Mouse (Mus musculus) sigmoid colon, adult 10 weeks (tissue): ENCODE results near the gene Prr11. TPM values are rescaled to one million over a fixed set of nuclear protein-coding genes. Genes with fewer than 3 reads are reported as not detected.

ENCODE experiments used
- polyA plus RNA-seq: library from polyadenylated mRNA; stranded (reverse); fragments of 350-450 nt; fragmentation: Illumina TruSeq; extraction: RNeasy Lipid Tissue Mini Kit (QIAGEN cat#74804); gene quantifications from one replicate; pipeline ENCODE4 v1.2.3, GENCODE M21; 2014; ENCODE audit warnings: low read depth, low replicate concordance

The Prr11 gene
- 11.7 TPM for polyA plus RNA-seq

DNA sequence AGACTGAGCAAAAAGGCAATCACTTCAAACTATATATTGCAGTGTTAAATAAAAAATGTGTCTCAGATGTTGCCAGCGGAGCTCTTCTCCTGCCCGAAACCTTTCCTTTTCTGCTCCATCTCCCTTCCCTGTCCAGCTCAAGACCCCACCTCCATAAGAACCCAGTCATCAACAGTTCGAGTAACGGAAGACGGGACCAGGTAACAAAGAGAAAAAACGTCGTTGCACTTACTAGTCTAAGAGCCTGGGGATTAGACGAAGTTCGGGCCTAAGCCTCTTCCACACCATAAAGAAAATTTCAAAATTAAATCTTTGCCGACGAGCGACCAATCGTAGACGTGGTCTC is at the start of gene Prr11:
Gene Prr11, minus strand, starts transcription at position 300 of the 346 bp plus-strand sequence.

GRCm38 (mm10) chr11:87126824-87127816 is 18.6 kb upstream of the Prr11 start, which contains the start of gene Trim37:
Gene Trim37 (plus strand): TSS chr11:87127077.

GRCm38 (mm10) chr11:87108755-87109518 is 429 bp upstream of the Prr11 start, which contains the start of gene Ska2:
Gene Ska2 (plus strand): TSS chr11:87109234.

DNA sequence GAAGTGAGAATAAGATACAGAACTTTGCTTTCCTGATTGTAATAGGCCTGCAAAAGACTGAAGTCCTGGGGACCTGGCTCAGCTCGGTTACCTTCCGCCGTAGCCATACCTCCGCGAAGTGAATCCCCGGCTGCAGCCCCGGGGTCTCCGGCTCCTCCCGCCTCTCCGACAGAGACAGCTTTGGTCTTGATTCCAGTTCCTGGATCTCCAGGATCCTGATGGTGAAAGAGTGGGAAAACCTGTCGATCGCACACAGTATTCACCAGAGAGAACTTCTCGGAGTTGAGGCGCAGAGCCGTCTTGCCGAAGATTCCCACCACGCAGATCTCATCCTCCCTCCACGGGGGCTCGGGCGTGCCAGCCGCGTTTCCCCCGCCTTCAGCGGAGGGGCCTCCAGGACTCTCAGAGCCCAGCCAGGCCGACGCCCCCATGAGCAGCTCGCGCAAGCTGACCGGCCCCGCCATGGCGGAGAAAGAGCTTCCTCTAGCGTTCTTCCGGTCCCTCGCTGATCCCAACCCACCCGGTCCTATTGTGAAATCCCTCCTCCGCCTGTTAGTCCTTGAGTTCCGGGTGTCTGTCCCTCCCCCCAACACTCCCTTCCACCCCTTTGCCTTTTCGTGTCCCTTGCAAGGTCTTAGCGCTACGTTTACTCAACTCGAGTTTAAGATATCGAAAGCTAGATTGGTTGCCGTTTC is 22.1 kb downstream of the Prr11 start, which contains the start of gene Smg8:
Gene Smg8, minus strand, starts transcription at position 485 of the 695 bp plus-strand sequence.

GRCm38 (mm10) chr11:87073866-87074440 is 34.6 kb downstream of the Prr11 start, which contains the start of gene Gdpd1:
Gene Gdpd1 (minus strand): TSS chr11:87074062.

Other genes starting within 250 kb of the Prr11 start
- gene Ypel2, start 115.0 kb downstream of the Prr11 start, polyA plus RNA-seq, result 41.6 TPM
- 214 TPM for gene Gdpd1, start 34.6 kb downstream of the Prr11 start, polyA plus RNA-seq
- 7.0 TPM for gene Smg8, start 21.9 kb downstream of the Prr11 start, polyA plus RNA-seq
- gene Ska2, start 526 bp upstream of the Prr11 start, polyA plus RNA-seq, result 24.8 TPM
- gene Trim37, start 18.4 kb upstream of the Prr11 start, polyA plus RNA-seq, result 18.3 TPM